Mouse (Mus musculus): ENCODE data around the gene Btbd8.

DNA sequence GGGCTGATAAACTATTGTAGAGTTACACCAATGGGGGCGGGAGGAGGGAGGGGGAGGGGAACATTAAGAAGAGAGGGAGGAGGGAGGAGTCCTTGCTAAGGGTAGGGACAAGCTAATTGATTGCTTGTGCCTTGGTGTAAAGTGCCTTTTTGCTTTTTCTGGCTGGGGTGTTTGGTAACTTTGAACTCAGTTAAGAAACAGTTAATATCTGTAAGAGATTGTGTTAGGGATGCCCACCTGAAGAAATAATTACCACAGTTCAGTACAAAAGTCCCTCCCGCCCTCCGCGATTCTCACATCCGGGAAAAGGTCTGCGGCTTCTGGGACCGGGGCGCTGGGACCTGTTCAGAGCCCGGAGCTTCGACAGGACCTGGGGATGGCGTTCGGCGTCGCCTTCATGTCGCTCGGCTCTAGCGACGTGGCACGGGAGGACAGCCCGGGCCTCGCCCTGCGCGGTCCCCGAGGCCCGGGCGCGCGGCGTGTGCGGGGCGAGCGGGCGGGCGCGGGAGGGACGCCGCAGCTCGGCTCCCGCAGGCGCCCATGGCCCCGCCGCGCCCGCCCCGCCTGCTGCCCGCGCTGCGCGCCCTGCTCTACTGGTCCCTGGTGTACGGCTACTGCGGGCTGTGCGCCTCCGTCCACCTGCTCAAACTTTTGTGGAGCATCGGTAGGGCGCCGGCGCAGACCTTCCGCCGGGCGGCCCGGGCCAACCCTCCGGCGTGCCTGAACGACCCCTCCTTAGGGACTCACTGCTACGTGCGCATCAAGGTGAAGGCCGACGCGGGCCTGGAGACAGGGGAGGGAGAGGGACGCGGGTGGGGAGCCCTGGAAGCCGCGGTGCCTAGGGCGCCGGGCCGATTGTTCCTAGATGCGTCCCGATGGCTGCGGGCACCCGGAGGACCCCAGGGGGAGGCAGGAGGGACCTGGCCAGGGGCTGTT is 34.5 kb upstream of the Btbd8 start:
- TF ChIP-seq CTCF (IDR thresholded peaks at IDR 0.05; ENCODE audit: control insufficient read depth, insufficient read depth, insufficient replicate concordance, low read depth, low read length), result no peak
- TF ChIP-seq POLR2A (IDR thresholded peaks at IDR 0.05; ENCODE audit: control insufficient read depth, low read depth, low read length), result no peak
